Mouse (Mus musculus) kidney, adult 2 months (tissue): ENCODE measurements around the gene Tcf19.

Experiments used
- CTCF ChIP-seq: fragments of 200-500 bp; conservative IDR thresholded peaks from 2 replicates; pipeline ENCODE4 v1.5.1; 2011; ENCODE audit warnings: low read depth, mild to moderate bottlenecking, control low read depth, low read length, moderate library complexity, mixed read lengths; ENCODE audit not compliant: insufficient read depth, insufficient read length
- POLR2A ChIP-seq: fragments of 200-500 bp; IDR thresholded peaks from one replicate; pipeline ENCODE4 v1.6.1; 2011; ENCODE audit warnings: low read depth, low read length, control low read depth

- no peak for TF ChIP-seq POLR2A
- TF ChIP-seq CTCF = no peak
Measured at GRCm38 (mm10) chr17:35532360-35532759, 15.7 kb upstream of the Tcf19 start.
